Mouse (Mus musculus): ENCODE measurements around the gene Stk4. TPM values are rescaled to one million over a fixed set of nuclear protein-coding genes. Genes with fewer than 3 reads are reported as not detected.

The Stk4 gene
- total RNA-seq (2014; rRNA removed) (24.6 and 28.3 TPM in 2 replicates), polyA plus RNA-seq (2015; fragmentation: Nextera tagmentation; extraction: Ambion mirVana) (11.1 and 13.7 TPM in 2 replicates)

- Histone ChIP-seq H3K9ac (replicated peaks; ENCODE audit: low read length, poor library complexity, severe bottlenecking) (peak within 1 kb of the TSS; percentile 94), H3K4me1 (ENCODE audit: insufficient read depth, low read length) (no peaks in the 10 kb centered on the region; the same call in 1 of the 2 replicates), H3K36me3 (ENCODE audit: insufficient read depth, low read length) (peaks cover 4% of the 10 kb centered on the region; the same call in 1 of the 2 replicates), H3K4me2 (ENCODE audit: low read depth, low read length, poor library complexity, severe bottlenecking) (peak within 1 kb of the TSS; percentile 93), H3K9me3 (ENCODE audit: low read length) (no peaks in the 10 kb centered on the region), H3K4me3 (ENCODE audit: low read depth, low read length) (peak within 1 kb of the TSS; percentile 95), H3K27ac (ENCODE audit: low read depth, low read length) (peak within 1 kb of the TSS; percentile 83), H3K27me3 (ENCODE audit: insufficient read depth, low read length) (no peaks in the 10 kb centered on the region)
- peak; percentile 64 for ATAC-seq (ENCODE audit: low FRiP score)
- whole genome bisulfite sequencing, result under 1% methylated on average over 45 of the region's 45 CpGs
- TF ChIP-seq CTCF (IDR thresholded peaks at IDR 0.05), result no peak
- DNase-seq (ENCODE audit: low spot score), result peak; percentile 36
Observed at GRCm38 (mm10) chr2:164070142-164070764, at the start of gene Stk4. TSS of gene Stk4 (plus strand) at chr2:164070322.

- Histone ChIP-seq H3K4me3 (ENCODE audit: low read depth, low read length) (no peak overlapping the region), H3K27me3 (ENCODE audit: insufficient read depth, low read length) (no peaks in the 10 kb centered on the region), H3K4me2 (ENCODE audit: low read depth, low read length, poor library complexity, severe bottlenecking) (no peak overlapping the region), H3K4me1 (ENCODE audit: insufficient read depth, low read length) (no peaks in the 10 kb centered on the region), H3K9ac (replicated peaks; ENCODE audit: low read length, poor library complexity, severe bottlenecking) (no peak overlapping the region), H3K36me3 (ENCODE audit: insufficient read depth, low read length) (peaks cover 17% of the 10 kb centered on the region), H3K9me3 (ENCODE audit: low read length) (no peaks in the 10 kb centered on the region), H3K27ac (ENCODE audit: low read depth, low read length) (no peak overlapping the region)
- ATAC-seq (ENCODE audit: low FRiP score), result no peak
- WGBS, result 63% methylated on average over 2 of the region's 2 CpGs
- no peak for TF ChIP-seq CTCF (IDR thresholded peaks at IDR 0.05)
- DNase-seq (ENCODE audit: low spot score), result no peak
Observed at GRCm38 (mm10) chr2:164022104-164022503, 48.0 kb upstream of the Stk4 start.

DNA sequence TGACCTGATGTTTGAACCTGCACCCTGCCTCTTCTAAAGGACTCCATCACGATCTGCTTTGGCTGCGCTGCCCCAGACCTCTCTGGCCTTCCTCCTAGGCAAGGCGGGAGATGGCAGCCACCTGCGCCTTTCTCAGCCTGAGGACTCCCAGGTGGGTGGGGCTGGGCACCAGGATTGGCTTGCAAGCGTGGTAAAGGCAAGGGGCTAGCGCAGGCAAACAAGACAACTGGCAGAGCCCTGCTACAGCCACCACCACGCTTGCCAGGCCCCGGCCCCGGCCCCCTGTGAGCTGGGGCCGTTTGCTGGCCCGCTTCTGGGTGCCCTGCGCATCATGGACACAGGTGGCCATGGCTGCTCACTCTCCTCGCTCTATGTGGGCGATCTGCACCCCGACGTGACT, 45.0 kb upstream of the Stk4 start, which contains the start of gene Pabpc1l:
TSS of gene Pabpc1l (plus strand) at position 301 of the 400 bp plus-strand sequence.
- Histone ChIP-seq H3K9ac (replicated peaks; ENCODE audit: low read length, poor library complexity, severe bottlenecking) (no peak within 1 kb of the TSS), H3K4me3 (ENCODE audit: low read depth, low read length) (no peak within 1 kb of the TSS), H3K27me3 (ENCODE audit: insufficient read depth, low read length) (no peaks in the 10 kb centered on the region), H3K4me1 (ENCODE audit: insufficient read depth, low read length) (no peaks in the 10 kb centered on the region), H3K36me3 (ENCODE audit: insufficient read depth, low read length) (no peaks in the 10 kb centered on the region), H3K27ac (ENCODE audit: low read depth, low read length) (no peak within 1 kb of the TSS), H3K4me2 (ENCODE audit: low read depth, low read length, poor library complexity, severe bottlenecking) (no peak within 1 kb of the TSS), H3K9me3 (ENCODE audit: low read length) (no peaks in the 10 kb centered on the region)
- 89% methylated on average over 16 of the region's 16 CpGs for WGBS
- DNase-seq (ENCODE audit: low spot score), result no peak
- TF ChIP-seq CTCF (IDR thresholded peaks at IDR 0.05), result no peak
- no peak for ATAC-seq (ENCODE audit: low FRiP score)

DNA sequence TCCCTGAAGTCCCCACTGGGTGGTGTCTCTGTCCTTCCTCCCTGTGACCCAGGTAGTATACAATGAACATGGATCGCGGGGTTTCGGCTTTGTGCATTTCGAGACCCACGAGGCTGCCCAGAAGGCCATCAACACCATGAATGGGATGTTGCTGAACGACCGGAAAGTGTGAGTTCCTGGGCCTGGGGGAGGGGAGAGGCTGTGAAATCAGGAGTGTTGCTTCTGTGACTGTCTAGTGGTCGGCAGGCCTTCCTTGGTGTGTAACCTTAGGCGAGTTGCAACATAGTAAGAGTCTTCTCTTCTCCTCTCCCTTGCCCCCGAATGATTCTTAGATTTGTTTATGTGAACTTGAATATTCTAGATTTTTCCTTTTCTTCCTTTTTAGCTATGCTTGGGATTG, 39.0 kb upstream of the Stk4 start:
- DNase-seq (ENCODE audit: low spot score), result no peak
- no peak overlapping the region for H3K4me3 ChIP-seq (ENCODE audit: low read depth, low read length)
- TF ChIP-seq CTCF (IDR thresholded peaks at IDR 0.05), result no peak
- no peaks in the 10 kb centered on the region for H3K9me3 ChIP-seq (ENCODE audit: low read length)
- no peak for ATAC-seq (ENCODE audit: low FRiP score)
- H3K27me3 ChIP-seq (ENCODE audit: insufficient read depth, low read length), result no peaks in the 10 kb centered on the region
- H3K9ac ChIP-seq (replicated peaks; ENCODE audit: low read length, poor library complexity, severe bottlenecking), result no peak overlapping the region
- WGBS, result 84% methylated on average over 10 of the region's 10 CpGs
- no peaks in the 10 kb centered on the region for H3K36me3 ChIP-seq (ENCODE audit: insufficient read depth, low read length)
- no peak overlapping the region for H3K4me2 ChIP-seq (ENCODE audit: low read depth, low read length, poor library complexity, severe bottlenecking)
- H3K27ac ChIP-seq (ENCODE audit: low read depth, low read length), result no peak overlapping the region
- no peaks in the 10 kb centered on the region for H3K4me1 ChIP-seq (ENCODE audit: insufficient read depth, low read length)

GRCm38 (mm10) chr2:164032973-164033372, 37.1 kb upstream of the Stk4 start:
- ATAC-seq (ENCODE audit: low FRiP score) (no peak), DNase-seq (ENCODE audit: low spot score) (no peak)
- 95% methylated on average over 3 of the region's 3 CpGs for WGBS
- H3K9me3 ChIP-seq (ENCODE audit: low read length), result no peaks in the 10 kb centered on the region
- TF ChIP-seq CTCF (IDR thresholded peaks at IDR 0.05), result no peak
- H3K4me3 ChIP-seq (ENCODE audit: low read depth, low read length), result no peak overlapping the region
- H3K4me2 ChIP-seq (ENCODE audit: low read depth, low read length, poor library complexity, severe bottlenecking), result no peak overlapping the region
- H3K27ac ChIP-seq (ENCODE audit: low read depth, low read length), result no peak overlapping the region
- H3K36me3 ChIP-seq (ENCODE audit: insufficient read depth, low read length), result no peaks in the 10 kb centered on the region
- H3K9ac ChIP-seq (replicated peaks; ENCODE audit: low read length, poor library complexity, severe bottlenecking), result no peak overlapping the region
- no peaks in the 10 kb centered on the region for H3K4me1 ChIP-seq (ENCODE audit: insufficient read depth, low read length)
- H3K27me3 ChIP-seq (ENCODE audit: insufficient read depth, low read length), result no peaks in the 10 kb centered on the region

- Histone ChIP-seq H3K36me3 (ENCODE audit: insufficient read depth, low read length) (no peaks in the 10 kb centered on the region), H3K9me3 (ENCODE audit: low read length) (no peaks in the 10 kb centered on the region), H3K27ac (ENCODE audit: low read depth, low read length) (no peak overlapping the region), H3K9ac (replicated peaks; ENCODE audit: low read length, poor library complexity, severe bottlenecking) (no peak overlapping the region), H3K4me2 (ENCODE audit: low read depth, low read length, poor library complexity, severe bottlenecking) (no peak overlapping the region), H3K27me3 (ENCODE audit: insufficient read depth, low read length) (no peaks in the 10 kb centered on the region), H3K4me3 (ENCODE audit: low read depth, low read length) (no peak overlapping the region), H3K4me1 (ENCODE audit: insufficient read depth, low read length) (no peaks in the 10 kb centered on the region)
- TF ChIP-seq CTCF (IDR thresholded peaks at IDR 0.05), result peak; percentile 41
- DNase-seq (ENCODE audit: low spot score) (peak; percentile 21), ATAC-seq (ENCODE audit: low FRiP score) (0 out of 2 replicates have a peak, but pooled peaks have one; percentile 31)
- WGBS, result 50% methylated on average over 10 of the region's 10 CpGs
Observed at GRCm38 (mm10) chr2:164036520-164037019, 33.6 kb upstream of the Stk4 start.
